Mouse (Mus musculus) induced T-regulatory cell, adult 2 months (primary cell): ENCODE measurements around the gene Fcgr1.
"Not testable (repeated sequence)": the region's sequence is repeated elsewhere in the genome, so short reads cannot be mapped to it uniquely, and the experiment has no call there.

Source experiments
- DNase-seq: peaks from one replicate; pipeline ENCODE4 v3.0.0-alpha.2; 2012; ENCODE audit warnings: low read depth

Fcgr1 gene

GRCm38 (mm10) chr3:96327131-96327530 lies 33.4 kb upstream of the Fcgr1 start:
- DNase-seq = peak; percentile 77

GRCm38 (mm10) chr3:96323806-96324205 lies 30.0 kb upstream of the Fcgr1 start:
- not testable (repeated sequence) for DNase-seq

- DNase-seq = no peak
These were observed 28.8 kb upstream of the Fcgr1 start for GRCm38 (mm10) chr3:96322609-96323008.

- no peak for DNase-seq
These were observed 28.1 kb upstream of the Fcgr1 start for GRCm38 (mm10) chr3:96321891-96322290.

- not testable (repeated sequence) for DNase-seq
These were observed 26.2 kb upstream of the Fcgr1 start for GRCm38 (mm10) chr3:96320003-96320402.

GRCm38 (mm10) chr3:96312341-96313098 lies 18.8 kb upstream of the Fcgr1 start:
- no peak for DNase-seq

GRCm38 (mm10) chr3:96309441-96309840 lies 15.7 kb upstream of the Fcgr1 start:
- DNase-seq = peak; percentile 30

GRCm38 (mm10) chr3:96306506-96306905 lies 12.7 kb upstream of the Fcgr1 start:
- peak; percentile 52 for DNase-seq

- no peak for DNase-seq
These were observed 8.3 kb upstream of the Fcgr1 start for GRCm38 (mm10) chr3:96302076-96302475.

GRCm38 (mm10) chr3:96300706-96301529 lies 7.1 kb upstream of the Fcgr1 start:
- peak; percentile 59 for DNase-seq

GRCm38 (mm10) chr3:96299562-96299961 lies 5.8 kb upstream of the Fcgr1 start:
- no peak for DNase-seq

GRCm38 (mm10) chr3:96298360-96298759 lies 4.6 kb upstream of the Fcgr1 start:
- no peak for DNase-seq

GRCm38 (mm10) chr3:96293368-96293767 lies 401 bp downstream of the Fcgr1 start:
- no peak for DNase-seq

GRCm38 (mm10) chr3:96292641-96293040 lies 1.1 kb downstream of the Fcgr1 start:
- no peak for DNase-seq

- not testable (repeated sequence) for DNase-seq
These were observed 3.0 kb downstream of the Fcgr1 start for GRCm38 (mm10) chr3:96290727-96291126.

GRCm38 (mm10) chr3:96289201-96289600 lies 4.6 kb downstream of the Fcgr1 start:
- no peak for DNase-seq

- not testable (repeated sequence) for DNase-seq
These were observed 6.4 kb downstream of the Fcgr1 start for GRCm38 (mm10) chr3:96287334-96287733.

GRCm38 (mm10) chr3:96284457-96284856 lies 9.3 kb downstream of the Fcgr1 start:
- no peak for DNase-seq

- DNase-seq = no peak
These were observed 13.1 kb downstream of the Fcgr1 start for GRCm38 (mm10) chr3:96280660-96281059.

GRCm38 (mm10) chr3:96277800-96278624 lies 15.8 kb downstream of the Fcgr1 start:
- DNase-seq = peak; percentile 93

- peak; percentile 81 for DNase-seq
These were observed 16.4 kb downstream of the Fcgr1 start for GRCm38 (mm10) chr3:96277428-96277799.
